Mouse (Mus musculus) retina, postnatal 7 days (tissue): ENCODE results near the gene Olfr718-ps1.
A peak's percentile ranks its signal among the peaks of the same experiment; 100 is the strongest.

Experiments used
- DNase-seq: peaks from one replicate; pipeline ENCODE4 v3.0.0-alpha.2; 2012; ENCODE audit warnings: low read depth, low spot score

The Olfr718-ps1 gene

GRCm38 (mm10) chr5:143129101-143129500 lies 18.3 kb downstream of the Olfr718-ps1 start:
- no peak for DNase-seq

DNA sequence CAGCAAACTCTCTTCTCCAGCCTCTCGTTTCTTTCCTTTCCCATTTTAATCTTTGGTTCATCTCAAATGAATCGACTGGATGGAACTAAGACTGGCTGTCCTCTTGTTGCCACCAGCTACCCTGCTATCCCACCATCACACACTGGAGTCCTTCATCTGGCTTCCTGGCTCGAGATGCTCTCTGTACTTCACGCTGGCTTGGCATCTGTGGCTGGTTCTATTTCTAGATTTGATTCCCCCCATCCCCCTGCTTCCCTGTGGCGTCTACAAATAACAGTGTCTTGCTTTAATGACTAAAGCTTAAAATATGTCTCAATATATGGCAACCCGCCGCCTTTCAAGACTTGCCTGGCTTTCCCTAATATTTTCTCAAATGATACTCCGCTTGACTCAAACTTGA lies 19.5 kb downstream of the Olfr718-ps1 start:
- DNase-seq: no peak

GRCm38 (mm10) chr5:143126908-143127307 lies 20.5 kb downstream of the Olfr718-ps1 start:
- DNase-seq: no peak

DNA sequence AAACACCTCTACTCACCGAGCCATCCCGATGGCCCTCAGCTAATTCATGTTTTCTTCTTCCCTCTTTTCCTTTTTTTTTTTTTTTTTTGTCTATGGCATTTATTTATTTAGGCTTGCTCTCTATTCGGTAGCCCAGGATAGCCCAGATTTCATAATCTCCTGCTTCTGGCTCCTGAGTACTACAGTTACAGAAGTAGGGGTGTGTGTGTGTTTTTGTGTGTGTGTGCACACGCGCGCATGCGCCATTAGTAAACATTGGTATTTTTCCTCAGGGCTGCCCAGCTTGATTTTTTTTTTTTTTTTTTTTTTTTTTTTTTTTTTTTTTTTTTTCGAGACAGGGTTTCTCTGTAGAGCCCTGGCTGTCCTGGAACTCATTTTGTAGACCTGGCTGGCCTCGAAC lies 21.3 kb downstream of the Olfr718-ps1 start:
- DNase-seq: no peak

DNA sequence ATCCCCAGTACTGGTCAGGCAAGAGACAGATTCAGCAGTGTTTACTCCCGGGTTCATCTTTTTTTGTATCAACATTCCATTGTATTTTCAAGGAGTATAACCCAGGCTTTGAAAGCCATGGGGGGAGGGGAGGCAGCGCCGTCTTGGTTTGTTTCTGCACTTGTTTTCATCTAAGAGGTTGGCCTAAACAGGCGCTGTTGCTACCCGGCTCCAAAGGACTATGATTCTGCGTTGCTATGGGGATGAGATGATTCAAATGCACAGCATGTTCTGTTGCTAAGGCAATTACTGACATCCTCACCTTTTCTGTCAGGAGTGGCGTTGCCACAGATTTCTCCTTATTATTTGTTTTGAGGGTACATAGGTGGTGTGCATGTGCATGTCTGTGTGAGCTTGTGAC lies 21.8 kb downstream of the Olfr718-ps1 start:
- DNase-seq: no peak

GRCm38 (mm10) chr5:143124805-143125378 lies 22.5 kb downstream of the Olfr718-ps1 start:
- no peak for DNase-seq

DNA sequence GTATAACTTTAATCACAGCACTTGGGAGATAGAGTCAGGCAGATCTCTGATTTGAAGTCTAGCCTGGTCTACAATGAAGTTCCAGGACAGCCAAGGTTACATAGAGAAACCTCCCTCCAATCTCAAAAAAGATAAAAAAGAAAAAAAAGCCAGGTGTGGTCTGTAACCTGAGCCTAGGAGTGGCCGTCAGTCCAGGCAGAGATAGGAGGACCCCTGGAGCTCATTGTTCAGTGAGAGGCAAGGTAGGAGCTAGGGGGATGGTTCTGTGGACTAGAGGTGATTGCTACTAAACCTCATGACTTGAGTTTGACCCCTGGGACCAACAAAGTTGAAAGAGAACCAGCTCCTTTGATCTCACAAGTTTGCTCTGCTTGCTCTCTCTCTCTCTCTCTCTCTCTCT lies 24.7 kb downstream of the Olfr718-ps1 start:
- DNase-seq: no peak

DNA sequence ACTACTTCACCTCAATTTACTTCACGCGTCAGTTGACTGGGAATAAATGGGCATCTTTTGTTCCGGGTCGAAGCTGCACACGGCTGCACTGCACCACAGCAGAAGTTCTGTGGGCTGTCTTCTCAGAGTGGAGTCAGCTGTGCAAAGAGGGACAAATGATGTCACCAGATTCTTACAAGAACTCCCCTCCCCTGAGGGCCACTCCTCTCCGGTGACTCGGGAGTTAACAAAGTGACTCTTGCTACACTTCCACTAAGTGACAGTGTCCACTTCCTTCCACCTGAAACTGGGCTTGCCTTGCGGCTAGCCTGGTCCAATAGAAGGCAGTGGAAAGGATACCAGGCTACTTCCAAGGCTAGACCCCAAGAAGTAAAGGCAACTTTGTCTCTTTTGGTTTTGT lies 25.3 kb downstream of the Olfr718-ps1 start:
- DNase-seq: no peak

- peak; percentile 96 for DNase-seq
Measured at GRCm38 (mm10) chr5:143112281-143113246, 34.8 kb downstream of the Olfr718-ps1 start, which contains the start of gene Rnf216. TSS of gene Rnf216 (minus strand) at chr5:143112994.

GRCm38 (mm10) chr5:143106842-143107241 lies 40.5 kb downstream of the Olfr718-ps1 start:
- DNase-seq: no peak

GRCm38 (mm10) chr5:143103231-143103630 lies 44.1 kb downstream of the Olfr718-ps1 start:
- no peak for DNase-seq

GRCm38 (mm10) chr5:143101626-143102025 lies 45.8 kb downstream of the Olfr718-ps1 start:
- DNase-seq: no peak

DNA sequence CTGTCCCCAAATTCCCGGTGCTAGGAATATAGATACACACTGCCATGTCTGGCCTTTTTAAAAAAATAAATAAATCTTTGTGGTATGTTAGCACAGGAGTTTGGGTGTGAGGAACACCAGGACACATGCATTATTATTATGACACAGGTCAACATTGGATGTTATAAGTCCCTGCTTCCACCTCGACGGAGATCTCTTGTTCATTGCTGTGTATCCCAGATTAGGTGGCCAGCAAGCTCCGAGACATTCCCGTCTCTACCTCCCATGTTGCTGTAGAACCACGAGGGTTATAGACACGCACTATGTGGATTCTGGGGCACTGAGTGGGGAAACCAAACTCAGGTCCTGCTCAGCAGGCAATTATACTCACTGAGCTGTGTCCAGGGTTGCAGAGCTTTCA lies 52.1 kb downstream of the Olfr718-ps1 start:
- DNase-seq: no peak

GRCm38 (mm10) chr5:143092891-143093290 lies 54.5 kb downstream of the Olfr718-ps1 start:
- DNase-seq: no peak

DNA sequence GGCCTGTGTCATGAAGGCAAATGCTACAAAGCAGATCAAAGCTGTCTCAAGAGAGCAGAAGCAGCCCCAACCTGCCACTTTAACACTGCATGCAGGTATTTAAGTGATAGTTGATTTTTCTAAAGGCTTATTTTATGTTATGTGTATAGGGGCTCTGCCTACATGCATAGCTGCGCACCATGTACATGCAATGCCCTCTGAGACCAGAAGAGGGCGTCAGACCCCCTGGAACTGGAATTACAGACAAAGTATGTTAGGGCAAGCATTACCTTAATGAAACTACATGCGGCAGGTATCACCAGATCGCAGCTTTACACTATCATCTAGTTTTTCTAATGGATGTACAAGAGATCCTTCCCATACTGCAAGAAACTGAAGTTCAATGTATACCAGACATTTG lies 62.5 kb downstream of the Olfr718-ps1 start:
- DNase-seq: no peak
